Mouse (Mus musculus): ENCODE measurements around the gene Ahsa1.
"Not testable (repeated sequence)": the region's sequence is repeated elsewhere in the genome, so short reads cannot be mapped to it uniquely, and the experiment has no call there.

The Ahsa1 gene

DNA sequence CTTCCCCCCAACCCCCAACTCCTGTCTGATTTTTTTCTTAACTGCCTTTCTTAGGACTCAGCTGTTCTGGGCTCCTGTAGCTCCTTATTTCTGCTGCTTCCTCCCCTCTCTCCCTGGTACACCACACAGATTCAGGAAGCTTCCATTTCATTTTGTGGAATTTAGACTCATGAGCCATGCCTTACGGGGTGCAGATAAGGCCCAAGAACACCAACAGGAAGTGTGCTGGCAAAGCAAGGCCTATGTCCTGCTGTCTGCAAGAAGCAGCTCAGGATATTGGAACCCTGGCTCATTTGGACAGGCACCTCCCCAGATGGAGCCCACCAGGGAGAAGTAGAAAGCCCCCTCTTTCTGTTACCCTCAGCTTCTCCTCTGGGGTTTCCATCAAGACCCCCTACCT lies 15.5 kb downstream of the Ahsa1 start:
- CTCF ChIA-PET, result no interaction called here

- CTCF ChIA-PET, result no interaction called here
Observed at GRCm38 (mm10) chr12:87282743-87283142, 16.5 kb downstream of the Ahsa1 start.

- CTCF ChIA-PET, result no interaction called here
Observed at GRCm38 (mm10) chr12:87283706-87284105, 17.4 kb downstream of the Ahsa1 start.

DNA sequence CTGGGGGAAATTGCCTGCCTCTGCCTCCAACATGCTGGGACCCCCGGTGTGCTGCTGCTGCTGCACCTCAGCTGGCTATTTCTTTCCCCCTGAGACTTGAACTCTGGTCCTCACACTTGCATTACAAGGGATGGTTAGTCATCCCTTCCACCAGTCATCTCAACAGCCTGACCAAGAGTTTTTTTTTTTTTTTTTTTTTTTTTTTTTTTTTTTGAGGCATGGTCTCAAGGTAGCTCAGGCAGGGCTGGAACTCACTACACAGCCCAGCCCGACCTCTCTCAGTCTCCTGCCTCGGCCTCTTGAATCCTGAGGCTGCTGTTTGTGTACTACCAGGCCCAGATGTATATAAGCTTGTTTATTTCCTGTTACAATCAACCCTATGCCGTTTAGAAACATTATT lies 18.0 kb downstream of the Ahsa1 start:
- CTCF ChIA-PET, result no interaction called here

DNA sequence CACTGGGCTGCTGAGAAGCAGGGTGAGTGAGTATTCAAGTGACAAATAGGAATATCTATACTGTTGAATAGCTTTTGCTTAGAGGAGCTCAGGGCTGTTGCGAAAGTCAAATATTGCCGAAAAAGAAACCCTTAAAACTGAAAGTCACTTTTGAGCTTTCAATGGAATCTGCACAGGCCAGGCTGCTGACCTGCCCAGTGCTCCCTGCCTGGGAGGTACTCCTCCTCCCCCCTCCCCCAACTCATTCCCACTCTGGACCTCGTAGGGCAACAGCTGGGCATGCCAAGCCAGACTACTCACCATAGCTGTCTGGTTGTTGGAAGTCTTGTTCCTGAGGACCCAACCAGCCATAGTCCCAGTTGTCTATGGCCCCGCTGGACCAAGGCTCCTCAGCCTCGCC lies 18.4 kb downstream of the Ahsa1 start:
- CTCF ChIA-PET, result no interaction called here

DNA sequence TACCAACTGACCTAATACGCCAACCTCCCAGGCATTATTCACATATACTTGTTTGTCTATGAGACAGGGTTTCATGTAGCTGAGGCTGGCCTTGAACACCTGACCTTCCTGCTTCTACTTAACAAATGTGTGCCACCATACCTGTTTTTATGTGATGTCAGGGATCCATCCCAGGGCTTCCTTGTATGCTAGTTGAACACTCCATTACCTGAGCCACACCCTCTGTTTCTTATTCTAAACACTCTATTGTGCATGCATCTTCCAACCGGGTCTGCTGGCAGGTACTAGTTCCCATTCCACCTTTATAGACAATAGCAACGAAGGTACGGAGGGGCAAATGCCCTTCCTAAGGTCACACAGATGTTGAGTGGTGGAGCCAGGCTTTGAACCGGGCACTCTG lies 22.8 kb downstream of the Ahsa1 start:
- CTCF ChIA-PET, result no interaction called here

GRCm38 (mm10) chr12:87293934-87294333 lies 27.7 kb downstream of the Ahsa1 start:
- CTCF ChIA-PET, result no interaction called here

- CTCF ChIA-PET, result no interaction called here
Observed at GRCm38 (mm10) chr12:87299037-87299656, 32.9 kb downstream of the Ahsa1 start.

DNA sequence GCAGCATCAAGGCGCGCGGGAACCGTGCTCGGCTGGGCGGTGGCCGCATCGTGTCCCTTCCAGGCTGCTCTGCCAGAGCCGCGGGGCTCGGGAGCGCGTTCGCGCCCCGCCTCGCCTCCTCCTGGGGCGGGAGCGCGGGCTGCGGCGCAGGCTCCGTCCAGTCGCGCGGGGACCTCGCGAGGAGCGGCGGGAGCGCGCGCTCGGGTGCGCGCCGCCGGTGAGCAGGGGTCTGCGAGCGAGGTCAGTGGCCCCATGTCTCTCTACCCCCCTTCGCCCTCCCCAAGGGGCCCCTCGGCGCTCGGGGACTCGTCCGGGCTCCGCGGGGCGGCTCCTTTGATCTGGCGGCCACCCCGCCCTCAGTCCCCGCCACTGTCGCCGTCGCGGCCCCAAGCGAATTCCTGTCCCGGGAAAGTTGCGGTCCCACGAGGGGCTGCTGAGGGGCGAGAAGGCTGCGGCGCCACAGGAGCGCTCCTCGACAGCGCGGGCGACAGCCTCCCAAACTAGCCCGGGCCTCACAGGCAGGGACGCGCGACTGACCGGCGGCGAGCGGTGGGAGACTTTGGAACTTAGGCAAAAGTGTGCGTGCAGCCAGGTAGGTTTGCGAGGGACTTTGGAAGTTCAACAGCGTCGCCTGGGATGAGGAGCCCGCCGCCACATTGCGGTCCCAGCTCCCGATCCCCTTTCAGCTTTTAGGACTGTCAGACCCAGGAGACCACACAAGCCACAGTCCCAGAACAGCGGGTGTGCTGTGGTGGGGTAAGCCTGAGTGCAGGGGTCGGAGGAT lies 33.6 kb downstream of the Ahsa1 start, which contains the start of gene Ism2:
Gene Ism2, minus strand, starts transcription at position 49 of the 784 bp plus-strand sequence.
- CTCF ChIA-PET, result no interaction called here

DNA sequence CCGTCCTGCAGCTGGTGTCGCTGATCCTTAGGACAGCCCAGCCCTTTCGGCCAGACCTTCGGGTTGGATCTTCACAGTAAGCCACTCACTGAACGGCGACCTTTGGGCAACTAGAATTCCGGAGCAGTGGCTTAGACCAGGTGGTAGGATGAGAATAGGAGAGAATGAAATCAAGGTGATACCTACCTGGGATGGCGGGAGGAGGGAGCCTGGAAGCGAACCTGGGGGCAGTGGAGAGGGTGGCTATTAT lies 34.1 kb downstream of the Ahsa1 start:
- CTCF ChIA-PET, result no interaction called here

DNA sequence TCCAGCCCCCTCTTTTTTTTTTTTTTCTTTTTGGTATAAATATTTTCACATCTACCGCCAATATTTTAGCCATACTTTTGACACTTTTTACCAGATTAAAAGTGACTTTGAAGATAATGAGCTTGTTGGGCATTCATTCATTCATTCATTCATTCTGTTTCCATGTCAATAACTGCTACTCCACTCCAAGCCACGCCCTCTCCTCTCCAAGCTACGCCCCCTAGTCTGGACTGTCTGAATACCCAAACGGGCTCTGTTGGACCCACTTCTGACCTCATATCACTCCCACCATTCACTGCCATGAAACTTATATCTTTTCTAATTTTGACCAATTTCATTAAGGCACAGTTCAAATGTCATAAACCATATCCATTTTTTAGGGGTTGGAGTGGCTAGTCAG lies 34.9 kb downstream of the Ahsa1 start:
- CTCF ChIA-PET, result no interaction called here

- CTCF ChIA-PET, result no interaction called here
Observed at GRCm38 (mm10) chr12:87305767-87306583, 39.7 kb downstream of the Ahsa1 start.

DNA sequence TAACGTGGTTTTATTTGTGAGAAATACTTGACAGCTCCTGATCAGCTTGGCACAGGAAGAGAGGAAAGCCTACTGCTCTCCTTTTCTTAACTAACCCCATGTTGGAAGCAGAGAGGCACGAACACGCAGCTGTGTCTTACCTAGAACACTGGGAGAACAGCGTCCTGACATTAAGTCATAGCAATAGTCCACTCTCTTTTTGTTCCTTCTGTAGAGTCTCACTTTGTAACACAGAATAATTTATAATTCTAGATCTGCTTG lies 40.2 kb downstream of the Ahsa1 start:
- CTCF ChIA-PET, result not testable (repeated sequence)

GRCm38 (mm10) chr12:87313098-87313497 lies 46.8 kb downstream of the Ahsa1 start:
- CTCF ChIA-PET, result no interaction called here

- CTCF ChIA-PET, result no interaction called here
Observed at GRCm38 (mm10) chr12:87317951-87318350, 51.7 kb downstream of the Ahsa1 start.

GRCm38 (mm10) chr12:87319229-87319628 lies 53.0 kb downstream of the Ahsa1 start:
- CTCF ChIA-PET, result no interaction called here

Data from spleen, embryonic (tissue).